Mouse (Mus musculus) intestine, embryonic 15.5 days (tissue): ENCODE measurements around the gene Ppp3ca. TPM values are rescaled to one million over a fixed set of nuclear protein-coding genes. Genes with fewer than 3 reads are reported as not detected.

Source experiments
- ATAC-seq: fragments of 200-750 bp; cut with Nextera tagmentation; 2 replicates; pipeline ENCODE4 v1.8.0; 2017; ENCODE audit warnings: moderate TSS enrichment, moderate library complexity
- H3K27ac ChIP-seq: fragments of 300-500 bp; sonication (generic); 2 replicates; pipeline ENCODE4 v1.5.1; 2015; ENCODE audit warnings: mild to moderate bottlenecking, inconsistent platforms
- H3K27me3 ChIP-seq: fragments of 300-500 bp; sonication (generic); replicated peaks from 2 replicates; pipeline ENCODE4 v1.6.1; 2015; ENCODE audit warnings: inconsistent platforms
- H3K36me3 ChIP-seq: fragments of 300-500 bp; sonication (generic); 2 replicates; pipeline ENCODE4 v1.6.1; 2015; ENCODE audit warnings: inconsistent platforms
- H3K4me1 ChIP-seq: fragments of 300-500 bp; sonication (generic); replicated peaks from 2 replicates; pipeline ENCODE4 v1.6.1; 2015; ENCODE audit warnings: inconsistent platforms
- H3K4me2 ChIP-seq: fragments of 300-500 bp; sonication (generic); replicated peaks from 2 replicates; pipeline ENCODE4 v1.6.1; 2015; ENCODE audit warnings: mild to moderate bottlenecking, inconsistent platforms
- H3K4me3 ChIP-seq: fragments of 300-500 bp; sonication (generic); replicated peaks from 2 replicates; pipeline ENCODE4 v1.5.1; 2015; ENCODE audit warnings: inconsistent platforms
- H3K9ac ChIP-seq: fragments of 300-500 bp; sonication (generic); 2 replicates; pipeline ENCODE4 v1.6.1; 2015; ENCODE audit warnings: inconsistent platforms
- H3K9me3 ChIP-seq: fragments of 300-500 bp; sonication (generic); 2 replicates; pipeline ENCODE4 v1.6.1; 2016; ENCODE audit warnings: inconsistent platforms
- WGBS: fragments of 180-500 bp; shearing (Covaris S2); methylation state at CpG from one replicate; pipeline ENCODE4 v1.1.7; 2015; 5-methylcytosine and 5-hydroxymethylcytosine counted together
- polyA plus RNA-seq: library from polyadenylated mRNA; unstranded; fragments of >200 nt; fragmentation: Nextera tagmentation; extraction: Ambion mirVana; gene quantifications from 2 replicates; pipeline ENCODE4 v1.2.1, GENCODE M21; 2015

Ppp3ca gene
- polyA plus RNA-seq, result 43.8 and 47.5 TPM in 2 replicates

- Histone ChIP-seq H3K27me3 (no peaks in the 10 kb centered on the region), H3K4me2 (peak within 1 kb of the TSS; percentile 74), H3K27ac (peak within 1 kb of the TSS; percentile 94), H3K4me1 (0 out of 2 replicates have a peak, but pooled peaks cover 11% of the 10 kb centered on the region), H3K36me3 (no peaks in the 10 kb centered on the region), H3K9me3 (no peaks in the 10 kb centered on the region), H3K4me3 (peak within 1 kb of the TSS; percentile 94), H3K9ac (peak within 1 kb of the TSS; percentile 85)
- ATAC-seq, result no peak
- WGBS, result 0% methylated on average over 28 of the region's 43 CpGs
Measured at GRCm38 (mm10) chr3:136670110-136670359, at the start of gene Ppp3ca. Gene Ppp3ca (plus strand): TSS chr3:136670124.

DNA sequence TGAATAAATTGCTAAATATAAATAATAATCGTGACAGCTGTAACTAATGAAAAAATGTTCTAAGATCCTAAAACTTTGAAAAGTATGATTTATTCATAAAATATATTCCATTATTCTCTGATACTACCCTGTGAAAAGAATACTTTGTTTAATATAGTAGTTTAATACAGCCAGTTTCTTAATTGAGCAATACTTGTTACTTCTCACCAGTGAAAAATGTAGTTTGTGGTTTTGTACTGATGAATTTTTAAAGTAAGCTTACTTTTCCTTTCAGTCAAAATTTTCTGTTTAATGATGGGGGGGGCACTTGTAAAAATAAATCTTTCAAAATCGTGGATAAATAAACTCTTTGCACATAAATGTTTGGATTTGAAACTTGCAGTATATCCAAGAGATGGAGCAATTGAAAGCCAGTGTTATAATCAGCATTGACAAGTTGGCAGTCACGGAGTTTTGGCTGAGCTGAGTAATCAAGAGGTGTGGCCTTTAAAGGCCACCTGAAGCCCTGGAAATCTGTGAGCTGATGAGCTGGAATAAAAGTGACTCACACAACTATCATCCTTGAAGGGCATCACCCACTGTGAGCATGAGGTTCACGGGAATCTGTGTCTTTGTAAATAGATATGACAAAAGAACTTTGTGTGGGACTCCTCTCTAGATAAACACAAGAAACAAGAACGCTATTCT lies 29.2 kb upstream of the Ppp3ca start:
- 64% methylated on average over 5 of the region's 5 CpGs for WGBS
- H3K9me3 ChIP-seq, result no peaks in the 10 kb centered on the region
- H3K4me2 ChIP-seq, result no peak overlapping the region
- ATAC-seq, result no peak
- no peaks in the 10 kb centered on the region for H3K27me3 ChIP-seq
- no peak overlapping the region for H3K9ac ChIP-seq
- no peaks in the 10 kb centered on the region for H3K4me1 ChIP-seq
- no peak overlapping the region for H3K4me3 ChIP-seq
- H3K27ac ChIP-seq, result no peak overlapping the region
- no peaks in the 10 kb centered on the region for H3K36me3 ChIP-seq

- H3K9ac ChIP-seq, result no peak overlapping the region
- no peak overlapping the region for H3K27ac ChIP-seq
- ATAC-seq, result no peak
- no peak overlapping the region for H3K4me3 ChIP-seq
- H3K4me2 ChIP-seq, result no peak overlapping the region
- H3K27me3 ChIP-seq, result no peaks in the 10 kb centered on the region
- 55% methylated on average over 4 of the region's 4 CpGs for WGBS
- no peaks in the 10 kb centered on the region for H3K36me3 ChIP-seq
- H3K9me3 ChIP-seq, result no peaks in the 10 kb centered on the region
- no peaks in the 10 kb centered on the region for H3K4me1 ChIP-seq
Measured at GRCm38 (mm10) chr3:136650966-136651365, 19.0 kb upstream of the Ppp3ca start.

DNA sequence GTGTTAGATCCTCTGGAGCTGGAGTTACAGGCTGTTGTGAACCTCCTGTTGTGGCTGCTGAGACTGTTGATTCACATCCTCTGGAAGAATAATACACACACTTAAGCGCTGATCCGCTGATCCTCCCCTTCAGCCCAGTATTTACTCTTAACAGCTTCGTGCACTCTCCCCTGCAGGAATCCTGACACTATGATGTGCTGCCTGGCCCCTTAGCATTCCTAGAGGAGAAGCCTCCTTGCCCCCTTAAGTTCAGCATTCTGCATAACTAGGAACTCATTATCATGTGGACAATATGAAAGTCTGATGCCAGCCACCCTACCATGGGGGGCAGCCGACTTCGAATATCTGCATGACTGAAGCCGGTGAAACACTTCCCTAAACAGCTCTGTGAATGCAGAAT lies 18.4 kb upstream of the Ppp3ca start:
- no peak overlapping the region for H3K4me2 ChIP-seq
- H3K9ac ChIP-seq, result no peak overlapping the region
- no peak for ATAC-seq
- H3K4me1 ChIP-seq, result no peaks in the 10 kb centered on the region
- no peaks in the 10 kb centered on the region for H3K9me3 ChIP-seq
- H3K36me3 ChIP-seq, result no peaks in the 10 kb centered on the region
- no peaks in the 10 kb centered on the region for H3K27me3 ChIP-seq
- 40% methylated on average over 6 of the region's 6 CpGs for WGBS
- no peak overlapping the region for H3K4me3 ChIP-seq
- H3K27ac ChIP-seq, result no peak overlapping the region

- ATAC-seq, result no peak
- no peaks in the 10 kb centered on the region for H3K4me1 ChIP-seq
- H3K4me2 ChIP-seq, result no peak overlapping the region
- no peak overlapping the region for H3K27ac ChIP-seq
- no peaks in the 10 kb centered on the region for H3K9me3 ChIP-seq
- no peaks in the 10 kb centered on the region for H3K36me3 ChIP-seq
- 84% methylated on average over 3 of the region's 3 CpGs for WGBS
- H3K4me3 ChIP-seq, result no peak overlapping the region
- H3K27me3 ChIP-seq, result no peaks in the 10 kb centered on the region
- no peak overlapping the region for H3K9ac ChIP-seq
Measured at GRCm38 (mm10) chr3:136656460-136657035, 13.4 kb upstream of the Ppp3ca start.

- ATAC-seq, result no peak
- Histone ChIP-seq H3K9ac (no peak overlapping the region), H3K4me1 (no peaks in the 10 kb centered on the region), H3K4me3 (no peak overlapping the region), H3K27me3 (no peaks in the 10 kb centered on the region), H3K9me3 (no peaks in the 10 kb centered on the region), H3K4me2 (no peak overlapping the region), H3K27ac (no peak overlapping the region), H3K36me3 (no peaks in the 10 kb centered on the region)
- 77% methylated on average over 2 of the region's 2 CpGs for WGBS
Measured at GRCm38 (mm10) chr3:136658681-136659080, 11.2 kb upstream of the Ppp3ca start.

GRCm38 (mm10) chr3:136665119-136665518 lies 4.8 kb upstream of the Ppp3ca start:
- H3K9me3 ChIP-seq, result no peaks in the 10 kb centered on the region
- H3K27ac ChIP-seq, result no peak overlapping the region
- WGBS, result 98% methylated on average over 1 of the region's 1 CpGs
- no peak overlapping the region for H3K9ac ChIP-seq
- H3K4me1 ChIP-seq, result 0 out of 2 replicates have a peak, but pooled peaks cover 2% of the 10 kb centered on the region
- no peak for ATAC-seq
- no peak overlapping the region for H3K4me2 ChIP-seq
- no peak overlapping the region for H3K4me3 ChIP-seq
- H3K27me3 ChIP-seq, result no peaks in the 10 kb centered on the region
- no peaks in the 10 kb centered on the region for H3K36me3 ChIP-seq

GRCm38 (mm10) chr3:136668072-136668471 lies 1.9 kb upstream of the Ppp3ca start:
- H3K36me3 ChIP-seq, result no peaks in the 10 kb centered on the region
- 75% methylated on average over 2 of the region's 2 CpGs for WGBS

GRCm38 (mm10) chr3:136669231-136670109 lies 454 bp upstream of the Ppp3ca start:
- peak overlapping the region; percentile 94 for H3K4me3 ChIP-seq
- ATAC-seq, result peak; percentile 97
- no peaks in the 10 kb centered on the region for H3K27me3 ChIP-seq
- H3K4me1 ChIP-seq, result 0 out of 2 replicates have a peak, but pooled peaks cover 11% of the 10 kb centered on the region
- H3K36me3 ChIP-seq, result no peaks in the 10 kb centered on the region
- peak overlapping the region; percentile 85 for H3K9ac ChIP-seq
- peak overlapping the region; percentile 74 for H3K4me2 ChIP-seq
- peak overlapping the region; percentile 83 for H3K27ac ChIP-seq
- H3K9me3 ChIP-seq, result no peaks in the 10 kb centered on the region
- under 1% methylated on average over 55 of the region's 56 CpGs for WGBS

More at GRCm38 (mm10) chr3:136668072-136668471, 1.9 kb upstream of the Ppp3ca start:
- no peak for ATAC-seq
- no peak overlapping the region for H3K4me3 ChIP-seq
- no peaks in the 10 kb centered on the region for H3K9me3 ChIP-seq
- no peak overlapping the region for H3K4me2 ChIP-seq
- 0 out of 2 replicates have a peak, but pooled peaks cover 8% of the 10 kb centered on the region for H3K4me1 ChIP-seq
- H3K27ac ChIP-seq, result no peak overlapping the region
- H3K9ac ChIP-seq, result no peak overlapping the region
- H3K27me3 ChIP-seq, result no peaks in the 10 kb centered on the region

- H3K9ac ChIP-seq, result peak overlapping the region; percentile 85
- H3K4me3 ChIP-seq, result peak overlapping the region; percentile 94
- under 1% methylated on average over 88 of the region's 92 CpGs for WGBS
- peak overlapping the region; percentile 94 for H3K27ac ChIP-seq
- peak overlapping the region; percentile 74 for H3K4me2 ChIP-seq
- no peaks in the 10 kb centered on the region for H3K9me3 ChIP-seq
- H3K4me1 ChIP-seq, result 0 out of 2 replicates have a peak, but pooled peaks cover 11% of the 10 kb centered on the region
- peak; percentile 52 for ATAC-seq
- no peaks in the 10 kb centered on the region for H3K36me3 ChIP-seq
- H3K27me3 ChIP-seq, result no peaks in the 10 kb centered on the region
Measured at GRCm38 (mm10) chr3:136670360-136671131, 622 bp downstream of the Ppp3ca start.

GRCm38 (mm10) chr3:136671161-136671939 lies 1.4 kb downstream of the Ppp3ca start:
- peak overlapping the region; percentile 74 for H3K4me2 ChIP-seq
- peak overlapping the region; percentile 94 for H3K27ac ChIP-seq
- WGBS, result 0% methylated on average over 45 of the region's 52 CpGs
- H3K27me3 ChIP-seq, result no peaks in the 10 kb centered on the region
- no peaks in the 10 kb centered on the region for H3K36me3 ChIP-seq
- H3K9me3 ChIP-seq, result no peaks in the 10 kb centered on the region
- peak overlapping the region; percentile 94 for H3K4me3 ChIP-seq
- ATAC-seq, result peak; percentile 39
- 0 out of 2 replicates have a peak, but pooled peaks cover 11% of the 10 kb centered on the region for H3K4me1 ChIP-seq
- H3K9ac ChIP-seq, result peak overlapping the region; percentile 85
